Mouse (Mus musculus) gastrocnemius, adult 8-10 months (tissue): ENCODE measurements at regions not wholly inside any gene's neighbourhood (a gene's known extent, or its start where the extent isn't known, plus 50 kb on each side); places are given as distances from the start of the nearest gene placed in this dataset.

Experiments used
- DNase-seq, 2 experiments: peaks; one replicate each; pipeline ENCODE4 v3.0.0; 2022; ENCODE audit warnings: low spot score in 2 of 2

DNA sequence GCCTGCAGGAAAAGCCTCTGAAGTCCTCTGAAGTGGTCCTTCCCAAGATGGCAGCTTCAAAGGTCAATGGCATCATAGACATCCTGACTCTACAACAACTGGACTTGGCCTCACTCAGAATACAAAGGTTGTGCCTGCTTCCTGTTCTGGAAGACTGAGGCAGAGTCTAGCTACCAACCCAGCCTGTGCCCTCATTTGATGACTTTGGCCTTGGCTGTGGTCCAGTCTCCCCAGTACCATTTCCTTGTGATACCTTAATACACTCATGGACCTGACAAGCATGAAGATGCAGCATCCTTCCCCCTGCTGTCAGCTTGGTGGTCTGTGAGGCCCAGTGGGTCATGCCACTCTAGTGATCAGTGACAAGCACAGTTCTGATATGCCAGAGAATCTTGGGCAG lies 130.6 kb downstream of the Gm4791 start:
- DNase-seq = no peak

- no peak for DNase-seq
Observed at GRCm38 (mm10) chr9:47133454-47133853, 134.9 kb downstream of the Gm4791 start.

GRCm38 (mm10) chr9:47133873-47134272 lies 135.3 kb downstream of the Gm4791 start:
- DNase-seq = no peak

DNA sequence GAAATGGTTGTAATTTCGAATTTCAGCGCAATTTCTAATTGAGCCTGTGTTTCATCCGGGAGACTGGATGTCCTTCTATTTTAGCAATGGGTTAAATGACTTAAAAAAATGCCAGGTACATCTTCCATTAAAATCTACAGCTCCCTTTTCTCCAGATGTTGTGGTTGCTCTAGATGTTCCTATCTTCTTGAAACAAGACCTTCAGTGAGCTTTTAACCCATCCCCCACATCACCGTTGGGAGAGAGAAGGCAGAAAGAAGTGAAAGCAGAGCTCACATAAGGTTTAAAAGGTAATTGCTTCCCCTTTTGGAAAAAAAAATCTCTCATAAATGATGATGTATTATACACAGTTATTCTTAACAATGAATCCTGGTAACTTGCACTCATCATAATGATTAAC lies 135.9 kb downstream of the Gm4791 start:
- no peak for DNase-seq

- no peak for DNase-seq
Observed at GRCm38 (mm10) chr9:47136641-47137040, 138.1 kb downstream of the Gm4791 start.

- no peak for DNase-seq
Observed at GRCm38 (mm10) chr9:47153471-47153870, 154.9 kb downstream of the Gm4791 start.

- DNase-seq = no peak
Observed at GRCm38 (mm10) chr9:47165480-47166131, 167.1 kb downstream of the Gm4791 start.

GRCm38 (mm10) chr9:47167681-47168240 lies 169.2 kb downstream of the Gm4791 start:
- no peak for DNase-seq

DNA sequence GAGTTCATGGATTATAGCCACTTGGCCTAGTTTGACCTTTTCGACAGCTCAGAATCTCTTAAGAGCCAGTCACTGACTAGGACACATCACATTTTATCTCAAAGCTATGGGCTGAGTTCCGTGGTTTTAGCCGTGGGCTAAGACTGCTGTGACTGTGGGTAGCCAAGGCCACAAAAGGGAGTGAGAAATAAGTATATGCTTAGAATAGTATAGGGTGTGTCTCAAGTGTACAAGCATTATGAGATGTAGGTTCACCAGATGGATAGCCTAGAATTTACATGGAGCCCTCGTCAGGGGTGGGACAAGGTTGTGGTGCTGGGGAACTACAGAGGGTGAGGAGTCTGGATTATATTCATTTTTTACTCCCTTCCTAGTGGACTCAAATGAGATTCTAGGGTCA lies 177.5 kb downstream of the Gm4791 start:
- DNase-seq = no peak

- DNase-seq = no peak
Observed at GRCm38 (mm10) chr9:47218101-47218500, 219.6 kb downstream of the Gm4791 start.

- DNase-seq = no peak
Observed at GRCm38 (mm10) chr9:47223536-47223935, 225.0 kb downstream of the Gm4791 start.

DNA sequence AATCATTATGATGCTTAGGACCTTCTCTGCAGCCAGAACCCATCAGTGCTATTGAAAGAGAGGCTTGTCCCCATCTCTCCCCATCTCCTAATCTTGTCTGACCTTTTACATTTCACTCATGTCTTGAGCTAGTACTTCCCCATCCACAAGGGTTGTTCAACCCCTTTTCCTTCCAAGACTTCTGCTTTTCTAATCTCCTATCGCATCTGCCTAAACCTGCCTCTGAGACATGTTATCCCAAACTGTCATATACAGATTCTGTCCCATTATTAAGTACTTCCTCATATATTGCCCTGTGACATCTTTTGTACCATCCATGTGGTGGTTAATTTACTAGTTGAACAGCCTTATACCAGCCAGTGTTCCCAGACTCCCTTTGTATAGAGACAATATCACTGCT lies 225.7 kb downstream of the Gm4791 start:
- DNase-seq = no peak

GRCm38 (mm10) chr9:47226476-47227271 lies 228.1 kb downstream of the Gm4791 start:
- DNase-seq = no peak

DNA sequence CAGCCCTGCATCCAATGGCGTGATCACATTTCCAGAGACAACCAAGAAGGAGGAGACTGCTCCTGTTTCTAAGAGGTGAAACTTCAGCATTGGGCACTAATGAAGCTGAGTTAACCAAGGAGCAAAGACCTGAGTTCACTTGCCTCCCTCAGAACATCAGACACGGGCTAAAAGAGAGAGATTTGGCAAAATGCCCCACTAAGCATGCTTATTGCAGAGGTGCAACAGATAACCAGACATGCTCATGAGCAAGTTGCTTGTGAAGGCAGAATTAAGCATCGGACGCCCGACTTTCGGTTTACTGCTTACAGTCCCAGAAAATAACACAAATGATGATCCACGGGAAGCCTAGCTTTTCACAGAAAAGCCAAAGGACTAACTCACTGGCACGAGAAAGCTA lies 228.8 kb downstream of the Gm4791 start:
- no peak for DNase-seq

DNA sequence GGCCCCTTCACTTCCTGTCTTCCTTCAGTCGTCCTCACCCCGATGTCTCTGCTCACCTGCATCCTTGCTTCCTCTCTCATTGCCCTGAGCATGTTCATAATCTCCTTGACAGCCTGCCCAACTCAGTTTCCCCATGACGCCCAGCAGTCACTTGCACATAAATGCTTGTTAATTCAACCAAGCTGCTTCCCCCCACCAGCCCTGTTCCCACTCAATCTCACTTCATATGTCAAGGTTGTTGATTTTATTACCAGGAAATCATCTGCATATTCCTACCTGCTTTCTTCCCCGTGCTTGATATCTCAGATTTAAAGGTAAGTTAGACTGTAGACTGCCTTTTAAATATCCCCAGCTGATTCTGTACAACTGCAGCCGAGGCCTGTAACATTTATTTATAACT lies 230.2 kb downstream of the Gm4791 start:
- DNase-seq = no peak

GRCm38 (mm10) chr9:47229296-47229695 lies 230.8 kb downstream of the Gm4791 start:
- no peak for DNase-seq

- DNase-seq = no peak
Observed at GRCm38 (mm10) chr9:47240950-47241349, 242.4 kb downstream of the Gm4791 start.

GRCm38 (mm10) chr9:47242051-47242450 lies 243.5 kb downstream of the Gm4791 start:
- no peak for DNase-seq

GRCm38 (mm10) chr9:47242526-47242925 lies 244.0 kb downstream of the Gm4791 start:
- DNase-seq = no peak

GRCm38 (mm10) chr9:47249029-47249428 lies 250.5 kb downstream of the Gm4791 start:
- no peak for DNase-seq

DNA sequence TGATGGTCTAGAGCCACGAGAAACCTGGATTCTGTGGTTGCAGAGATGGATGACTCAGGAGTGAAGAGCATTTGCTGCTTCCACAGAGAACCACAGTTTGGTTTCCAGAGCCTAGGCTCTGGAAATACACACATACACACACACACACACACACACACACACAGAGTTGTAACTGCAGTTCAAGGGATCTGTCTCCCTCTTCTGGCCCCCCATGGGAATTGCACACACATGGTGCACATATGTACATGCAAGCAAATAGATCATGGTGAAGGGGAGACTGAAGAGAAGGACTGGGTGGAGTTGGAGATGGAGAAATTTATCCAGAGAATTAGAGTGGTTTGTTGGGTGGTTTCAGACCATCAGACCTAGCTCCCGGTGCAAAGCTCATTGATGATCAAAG lies 252.6 kb downstream of the Gm4791 start:
- DNase-seq = no peak

DNA sequence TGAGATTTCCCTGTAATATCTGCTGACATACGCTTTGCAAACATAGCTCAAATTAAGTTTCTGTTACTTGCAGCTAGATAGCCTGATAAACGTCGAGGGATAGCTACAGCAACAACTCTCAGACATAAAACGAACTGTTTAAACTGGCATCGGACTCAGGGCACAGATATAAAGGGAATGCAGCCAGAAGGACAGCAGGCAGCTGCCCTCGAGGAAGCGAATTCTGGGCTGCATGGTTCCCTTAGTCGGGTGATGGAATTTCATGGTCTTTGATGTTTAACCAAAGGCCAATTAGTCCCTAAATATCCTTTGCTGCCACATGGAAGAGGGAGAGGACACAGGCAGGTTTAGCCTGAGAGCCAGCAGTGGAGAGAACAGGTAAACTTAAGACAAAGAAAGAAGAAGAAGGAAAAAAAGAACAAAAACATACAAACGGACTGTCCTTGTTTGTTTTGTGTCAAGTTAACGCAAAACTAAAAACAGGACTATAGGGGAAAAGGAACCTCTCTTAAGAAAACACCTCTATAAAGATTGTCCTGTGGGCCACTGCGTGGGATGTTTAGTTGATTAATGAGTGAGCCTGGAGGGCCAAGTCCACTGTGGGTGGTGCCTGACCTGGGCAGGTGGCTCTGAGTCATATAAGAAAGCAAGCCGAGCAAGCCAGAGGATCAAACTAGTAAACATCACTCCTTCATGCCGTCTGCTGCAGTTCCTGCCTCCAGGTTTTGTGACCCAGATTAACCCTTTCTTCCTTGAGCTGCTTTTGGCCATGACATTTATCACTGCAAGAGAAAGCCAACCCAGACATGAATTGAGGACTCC lies 255.5 kb downstream of the Gm4791 start:
- DNase-seq = no peak
